Mouse (Mus musculus): ENCODE measurements around the gene Leprot. TPM values are rescaled to one million over a fixed set of nuclear protein-coding genes. Genes with fewer than 3 reads are reported as not detected.

The Leprot gene
- total RNA-seq, 1 experiment from 2014 or later, result 118 TPM

GRCm38 (mm10) chr4:101705325-101705724 is 57.8 kb downstream of the Leprot start:
- ATAC-seq (replicated peaks; ENCODE audit: insufficient number of reproducible peaks, low FRiP score, low TSS enrichment, poor library complexity, severe bottlenecking), result no peak

- no peak for ATAC-seq (replicated peaks; ENCODE audit: insufficient number of reproducible peaks, low FRiP score, low TSS enrichment, poor library complexity, severe bottlenecking)
Measured at GRCm38 (mm10) chr4:101707234-101707633, 59.7 kb downstream of the Leprot start.

GRCm38 (mm10) chr4:101707953-101708352 is 60.4 kb downstream of the Leprot start:
- ATAC-seq (replicated peaks; ENCODE audit: insufficient number of reproducible peaks, low FRiP score, low TSS enrichment, poor library complexity, severe bottlenecking), result no peak

Other genes starting within 250 kb of the Leprot start
- 0.19 TPM in 1 of 3 replicates, not detected in the others for gene Ak4, start 228.4 kb upstream of the Leprot start, total RNA-seq (2017)
- gene Dnajc6, start 151.1 kb upstream of the Leprot start, total RNA-seq (2017), result 0.58 TPM in 1 of 3 replicates, not detected in the others
- not detected in 3 replicates for gene Lepr, start 69.7 kb downstream of the Leprot start, total RNA-seq (2017)
- not detected in 3 replicates for gene B020004J07Rik, start 196.3 kb downstream of the Leprot start, total RNA-seq (2017)
- gene C130073F10Rik, start 246.1 kb downstream of the Leprot start, total RNA-seq (2017), result not detected in 3 replicates